Mouse (Mus musculus) liver, adult 2 months (tissue): ENCODE data around the gene Ccdc141. TPM values are rescaled to one million over a fixed set of nuclear protein-coding genes. Genes with fewer than 3 reads are reported as not detected.

ENCODE experiments used
- DNase-seq: peaks from one replicate; pipeline ENCODE4 v3.0.0-alpha.2; 2011; ENCODE audit warnings: low read depth, low spot score; ENCODE audit errors: extremely low read depth
- H3K27ac ChIP-seq: fragments of 200-500 bp; replicated peaks from 2 replicates; pipeline ENCODE4 v1.5.1; 2012; ENCODE audit warnings: low read depth, mild to moderate bottlenecking, control low read depth, inconsistent platforms, low read length; ENCODE audit not compliant: insufficient read depth
- H3K27me3 ChIP-seq: fragments of 200-500 bp; 2 replicates; pipeline ENCODE4 v1.6.1; 2012; ENCODE audit warnings: mild to moderate bottlenecking, moderate library complexity, low read length, inconsistent platforms; ENCODE audit not compliant: control insufficient read depth, insufficient read depth
- H3K36me3 ChIP-seq: fragments of 200-500 bp; 2 replicates; pipeline ENCODE4 v1.6.1; 2012; ENCODE audit warnings: low read length, inconsistent platforms; ENCODE audit not compliant: control insufficient read depth, insufficient read depth
- H3K4me1 ChIP-seq: fragments of 200-500 bp; 2 replicates; pipeline ENCODE4 v1.6.1; 2011; ENCODE audit warnings: low read length; ENCODE audit not compliant: control insufficient read depth, insufficient read depth
- H3K4me3 ChIP-seq: fragments of 200-500 bp; 2 replicates; pipeline ENCODE4 v1.5.1; 2011; ENCODE audit warnings: low read depth, mild to moderate bottlenecking, control low read depth, low read length, moderate library complexity; ENCODE audit not compliant: insufficient read depth
- H3K79me2 ChIP-seq: fragments of 200-500 bp; 2 replicates; pipeline ENCODE4 v1.6.1; 2012; ENCODE audit warnings: inconsistent platforms, mild to moderate bottlenecking, low read length, moderate library complexity; ENCODE audit not compliant: control insufficient read depth, insufficient read depth
- H3K9ac ChIP-seq: fragments of 200-500 bp; 2 replicates; pipeline ENCODE4 v1.6.1; 2012; ENCODE audit warnings: low read depth, mild to moderate bottlenecking, control low read depth, inconsistent platforms, low read length
- CTCF ChIP-seq: fragments of 200-500 bp; IDR thresholded peaks from 2 replicates; pipeline ENCODE4 v1.5.1; 2011; ENCODE audit warnings: low read depth, low read length, control low read depth
- POLR2A ChIP-seq: fragments of 200-500 bp; IDR thresholded peaks from 2 replicates; pipeline ENCODE4 v1.6.1; 2011; ENCODE audit warnings: low read length, control low read depth; ENCODE audit not compliant: insufficient read depth; ENCODE audit errors: extremely low read depth
- WGBS: fragments of 180-500 bp; shearing (Covaris S2); methylation state at CpG from one replicate; pipeline ENCODE4 v1.1.7; 2018; 5-methylcytosine and 5-hydroxymethylcytosine counted together
- polyA plus RNA-seq: library from polyadenylated mRNA; depleted of rRNA; stranded (reverse); fragments of >200 nt; gene quantifications from 2 replicates; pipeline ENCODE4 v1.2.3, GENCODE M21; 2012
- total RNA-seq: library from RNA; depleted of rRNA; stranded (reverse); fragments of >200 nt; gene quantifications from 2 replicates; pipeline ENCODE4 v1.2.3, GENCODE M21; 2014

Gene Ccdc141
- total and polyA plus RNA-seq, 2 experiments = 8.6 to 17.7 TPM

DNA sequence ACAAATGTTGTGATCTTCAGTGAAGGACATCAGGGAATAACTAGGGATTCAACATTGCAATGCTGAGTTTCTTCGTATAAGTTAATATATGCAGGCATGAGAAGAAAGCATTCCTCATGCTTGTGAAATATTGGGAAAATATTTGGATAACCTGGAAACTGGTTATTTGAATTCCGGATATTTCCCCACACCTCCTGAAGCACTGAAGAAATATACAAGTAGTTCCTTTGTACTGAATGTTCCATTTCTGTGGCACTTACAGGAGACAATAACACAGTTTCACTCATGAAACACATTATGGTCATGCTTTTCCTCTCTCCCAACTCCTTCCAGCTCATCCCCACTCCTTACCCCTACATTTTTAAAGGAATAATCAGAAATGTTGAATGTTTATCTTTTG is 70.6 kb downstream of the Ccdc141 start:
- no peak for DNase-seq
- H3K36me3 ChIP-seq = peaks cover 4% of the 10 kb centered on the region
- 25% methylated on average over 2 of the region's 2 CpGs for WGBS
- no peak overlapping the region for H3K27ac ChIP-seq
- no peaks in the 10 kb centered on the region for H3K4me1 ChIP-seq
- no peaks in the 10 kb centered on the region for H3K27me3 ChIP-seq
- H3K4me3 ChIP-seq = no peak overlapping the region
- no peaks in the 10 kb centered on the region for H3K79me2 ChIP-seq
- TF ChIP-seq CTCF (no peak), POLR2A (no peak)
- no peak overlapping the region for H3K9ac ChIP-seq

DNA sequence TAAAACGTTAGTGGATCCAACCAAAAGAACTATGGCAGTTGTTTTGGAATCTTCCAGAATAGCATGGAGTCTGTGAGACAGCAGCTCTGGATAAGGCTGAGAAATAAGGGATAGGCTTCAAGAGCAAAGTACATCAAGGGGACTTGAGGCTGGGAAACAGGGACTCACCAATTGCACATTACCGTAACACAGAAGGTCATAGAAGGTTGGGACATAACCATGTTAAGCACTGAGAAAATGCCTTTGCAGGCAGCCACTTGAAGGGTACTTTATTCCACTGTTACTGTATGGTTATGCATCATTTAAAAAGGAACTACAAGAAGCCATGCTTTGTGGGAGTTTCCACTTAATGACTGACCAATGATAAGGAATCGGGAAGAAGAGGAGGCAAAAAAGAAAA is 71.7 kb downstream of the Ccdc141 start:
- WGBS = 84% methylated on average over 3 of the region's 3 CpGs
- no peak overlapping the region for H3K27ac ChIP-seq

DNA sequence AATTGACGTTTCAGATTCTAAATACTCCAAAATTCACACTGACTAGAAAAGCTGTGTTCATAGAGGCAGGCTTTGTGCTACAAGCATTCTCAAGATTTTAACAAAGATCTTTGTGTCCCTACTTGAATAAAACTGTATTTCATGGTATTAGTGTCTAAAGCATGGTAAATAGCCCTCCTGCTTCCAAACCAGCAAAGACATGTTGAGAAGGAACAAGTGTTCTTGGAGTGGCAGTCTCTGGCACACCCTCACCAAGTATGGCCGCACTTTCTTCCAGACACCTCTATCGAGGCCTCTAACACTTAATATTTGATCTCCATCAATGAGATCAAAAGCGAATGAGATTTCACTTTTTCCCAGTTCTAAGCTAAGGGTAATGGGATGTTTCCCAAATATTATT is 78.7 kb downstream of the Ccdc141 start:
- no peak overlapping the region for H3K4me3 ChIP-seq
- H3K36me3 ChIP-seq = peaks cover 5% of the 10 kb centered on the region
- TF ChIP-seq CTCF = no peak
- no peak for TF ChIP-seq POLR2A
- no peak for DNase-seq
- H3K27me3 ChIP-seq = no peaks in the 10 kb centered on the region
- no peak overlapping the region for H3K9ac ChIP-seq
- no peaks in the 10 kb centered on the region for H3K79me2 ChIP-seq
- no peaks in the 10 kb centered on the region for H3K4me1 ChIP-seq
- no peak overlapping the region for H3K27ac ChIP-seq
- WGBS = 91% methylated on average over 4 of the region's 4 CpGs

More for the DNA sequence above, 71.7 kb downstream of the Ccdc141 start:
- H3K4me3 ChIP-seq = no peak overlapping the region
- peaks cover 3% of the 10 kb centered on the region; the same call in 1 of the 2 replicates for H3K36me3 ChIP-seq
- no peaks in the 10 kb centered on the region for H3K4me1 ChIP-seq
- no peak overlapping the region for H3K9ac ChIP-seq
- H3K79me2 ChIP-seq = no peaks in the 10 kb centered on the region
- H3K27me3 ChIP-seq = no peaks in the 10 kb centered on the region
- TF ChIP-seq POLR2A = no peak
- no peak for TF ChIP-seq CTCF
- no peak for DNase-seq

DNA sequence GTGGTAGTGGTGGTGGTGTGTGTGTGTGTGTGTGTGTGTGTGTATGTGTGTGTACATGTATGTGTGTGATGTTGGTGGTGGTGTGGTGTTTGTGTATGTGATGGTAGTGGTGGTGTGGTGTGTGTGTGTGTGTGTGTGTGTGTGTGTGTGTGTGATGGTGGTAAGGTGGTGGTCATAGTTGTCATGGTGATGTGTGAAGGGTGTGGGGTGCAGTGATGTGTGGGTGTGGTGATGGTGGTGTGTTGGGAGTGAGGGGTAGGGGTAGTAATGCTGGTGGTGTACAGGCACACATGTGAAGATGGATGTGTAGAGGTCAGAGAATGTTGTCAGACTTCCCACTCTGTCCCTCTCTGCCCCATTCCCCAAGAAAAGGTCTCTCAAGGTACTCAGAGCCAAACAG is 85.1 kb downstream of the Ccdc141 start:
- peaks cover 4% of the 10 kb centered on the region for H3K36me3 ChIP-seq
- TF ChIP-seq CTCF (no peak), POLR2A (no peak)
- no peaks in the 10 kb centered on the region for H3K79me2 ChIP-seq
- no peaks in the 10 kb centered on the region for H3K27me3 ChIP-seq
- H3K4me1 ChIP-seq = no peaks in the 10 kb centered on the region
- H3K4me3 ChIP-seq = no peak overlapping the region
- DNase-seq = no peak
- H3K27ac ChIP-seq = no peak overlapping the region
- no peak overlapping the region for H3K9ac ChIP-seq

DNA sequence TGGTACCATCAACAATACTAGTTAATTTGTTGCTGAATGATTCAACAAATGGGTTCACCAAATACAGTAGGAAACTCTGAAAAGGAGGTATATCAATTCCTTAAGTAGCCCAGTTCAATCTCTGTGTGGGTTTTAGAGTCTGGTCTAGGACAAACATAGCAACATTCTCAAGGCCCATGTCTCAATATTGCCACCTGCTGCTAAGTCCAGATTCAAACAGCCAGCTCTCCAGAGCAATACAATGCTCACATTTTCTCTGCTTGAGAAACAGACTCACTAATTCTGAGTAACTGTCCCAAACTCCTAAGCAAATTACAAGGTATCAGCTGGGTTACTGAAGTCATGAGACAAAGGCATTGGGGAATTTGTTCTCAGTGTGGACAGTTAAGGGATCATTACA is 85.8 kb downstream of the Ccdc141 start:
- no peak overlapping the region for H3K4me3 ChIP-seq
- H3K9ac ChIP-seq = no peak overlapping the region
- H3K36me3 ChIP-seq = peaks cover 4% of the 10 kb centered on the region
- no peak for DNase-seq
- no peak for TF ChIP-seq CTCF
- no peak for TF ChIP-seq POLR2A
- no peaks in the 10 kb centered on the region for H3K4me1 ChIP-seq
- H3K27ac ChIP-seq = no peak overlapping the region
- H3K79me2 ChIP-seq = no peaks in the 10 kb centered on the region
- no peaks in the 10 kb centered on the region for H3K27me3 ChIP-seq

DNA sequence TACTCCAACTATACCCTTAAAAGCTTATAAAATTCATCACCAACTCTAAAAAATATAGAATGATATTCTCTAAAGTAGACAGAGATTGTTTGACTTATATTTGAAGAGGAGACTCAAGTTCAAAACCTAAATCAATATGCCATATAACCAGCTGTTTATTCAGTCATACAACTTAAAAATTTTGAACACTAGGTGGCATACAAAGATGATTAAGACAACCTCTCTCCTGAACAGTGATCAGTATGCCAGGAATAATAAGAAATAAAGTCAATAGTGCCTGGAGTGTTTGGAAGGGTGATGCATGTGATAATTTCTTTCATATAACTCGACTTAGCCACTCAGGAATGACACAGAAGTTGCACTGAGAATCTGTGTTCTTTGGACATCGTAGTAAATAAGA is 89.3 kb downstream of the Ccdc141 start:
- WGBS = 73% methylated on average over 2 of the region's 2 CpGs
- no peak for DNase-seq
- no peaks in the 10 kb centered on the region for H3K4me1 ChIP-seq
- no peak overlapping the region for H3K9ac ChIP-seq
- H3K27me3 ChIP-seq = no peaks in the 10 kb centered on the region
- H3K36me3 ChIP-seq = no peaks in the 10 kb centered on the region; the same call in 1 of the 2 replicates
- no peaks in the 10 kb centered on the region for H3K79me2 ChIP-seq
- no peak overlapping the region for H3K27ac ChIP-seq
- no peak overlapping the region for H3K4me3 ChIP-seq
- TF ChIP-seq CTCF (peak; percentile 13; the same call in 1 of the 2 replicates), POLR2A (no peak)
